Mouse (Mus musculus) lung, embryonic 16.5 days (tissue): ENCODE measurements at regions not wholly inside any gene's neighbourhood (a gene's known extent, or its start where the extent isn't known, plus 50 kb on each side); places are given as distances from the start of the nearest gene placed in this dataset.

Source experiments
- ATAC-seq: fragments of 200-750 bp; cut with Nextera tagmentation; 2 replicates; pipeline ENCODE4 v1.8.0; 2017; ENCODE audit warnings: low read depth, mild to moderate bottlenecking, moderate library complexity
- H3K27ac ChIP-seq: fragments of 300-500 bp; sonication (generic); 2 replicates; pipeline ENCODE4 v1.5.1; 2014; ENCODE audit warnings: mild to moderate bottlenecking, control low read depth, low read length
- H3K27me3 ChIP-seq: fragments of 300-500 bp; sonication (generic); 2 replicates; pipeline ENCODE4 v1.6.1; 2014; ENCODE audit warnings: low read depth, low read length, mixed read lengths; ENCODE audit not compliant: control insufficient read depth, insufficient read depth
- H3K36me3 ChIP-seq: fragments of 300-500 bp; sonication (generic); 2 replicates; pipeline ENCODE4 v1.6.1; 2014; ENCODE audit warnings: low read length; ENCODE audit not compliant: control insufficient read depth, insufficient read depth
- H3K4me1 ChIP-seq: fragments of 300-500 bp; sonication (generic); replicated peaks from 2 replicates; pipeline ENCODE4 v1.6.1; 2014; ENCODE audit warnings: low read length, mixed read lengths; ENCODE audit not compliant: control insufficient read depth, insufficient read depth
- H3K4me2 ChIP-seq: fragments of 300-500 bp; sonication (generic); 2 replicates; pipeline ENCODE4 v1.6.1; 2014; ENCODE audit warnings: low read depth, low read length, control low read depth
- H3K4me3 ChIP-seq: fragments of 300-500 bp; sonication (generic); 2 replicates; pipeline ENCODE4 v1.5.1; 2014; ENCODE audit warnings: mild to moderate bottlenecking, low read length, control low read depth
- H3K9ac ChIP-seq: fragments of 300-500 bp; sonication (generic); 2 replicates; pipeline ENCODE4 v1.6.1; 2014; ENCODE audit warnings: low read length, control low read depth
- H3K9me3 ChIP-seq: fragments of 300-500 bp; sonication (generic); 2 replicates; pipeline ENCODE4 v1.6.1; 2016; ENCODE audit warnings: low read length; ENCODE audit not compliant: control insufficient read depth
- WGBS: fragments of 180-500 bp; shearing (Covaris S2); extraction: QIAGEN DNeasy Blood & Tissue Kit; methylation state at CpG from one replicate; pipeline ENCODE4 v1.1.7; 2014; 5-methylcytosine and 5-hydroxymethylcytosine counted together

- no peaks in the 10 kb centered on the region for H3K9me3 ChIP-seq
These were observed 298.5 kb upstream of the Slc24a5 start for GRCm38 (mm10) chr2:124769267-124769967.

GRCm38 (mm10) chr2:124770028-124770427, 297.9 kb upstream of the Slc24a5 start:
- Histone ChIP-seq H3K27ac (no peak overlapping the region), H3K4me3 (no peak overlapping the region), H3K9me3 (no peaks in the 10 kb centered on the region), H3K4me2 (no peak overlapping the region), H3K36me3 (no peaks in the 10 kb centered on the region), H3K27me3 (no peaks in the 10 kb centered on the region), H3K9ac (no peak overlapping the region), H3K4me1 (peaks cover 6% of the 10 kb centered on the region; the same call in 1 of the 2 replicates)
- no peak for ATAC-seq
- WGBS, result 82% methylated on average over 2 of the region's 2 CpGs

More at GRCm38 (mm10) chr2:124769267-124769967, 298.5 kb upstream of the Slc24a5 start:
- Histone ChIP-seq H3K4me1 (peaks cover 6% of the 10 kb centered on the region; the same call in 1 of the 2 replicates), H3K4me3 (no peak overlapping the region), H3K9ac (no peak overlapping the region), H3K4me2 (no peak overlapping the region), H3K27ac (no peak overlapping the region), H3K27me3 (no peaks in the 10 kb centered on the region), H3K36me3 (no peaks in the 10 kb centered on the region)
- 83% methylated on average over 6 of the region's 6 CpGs for WGBS
- no peak for ATAC-seq

DNA sequence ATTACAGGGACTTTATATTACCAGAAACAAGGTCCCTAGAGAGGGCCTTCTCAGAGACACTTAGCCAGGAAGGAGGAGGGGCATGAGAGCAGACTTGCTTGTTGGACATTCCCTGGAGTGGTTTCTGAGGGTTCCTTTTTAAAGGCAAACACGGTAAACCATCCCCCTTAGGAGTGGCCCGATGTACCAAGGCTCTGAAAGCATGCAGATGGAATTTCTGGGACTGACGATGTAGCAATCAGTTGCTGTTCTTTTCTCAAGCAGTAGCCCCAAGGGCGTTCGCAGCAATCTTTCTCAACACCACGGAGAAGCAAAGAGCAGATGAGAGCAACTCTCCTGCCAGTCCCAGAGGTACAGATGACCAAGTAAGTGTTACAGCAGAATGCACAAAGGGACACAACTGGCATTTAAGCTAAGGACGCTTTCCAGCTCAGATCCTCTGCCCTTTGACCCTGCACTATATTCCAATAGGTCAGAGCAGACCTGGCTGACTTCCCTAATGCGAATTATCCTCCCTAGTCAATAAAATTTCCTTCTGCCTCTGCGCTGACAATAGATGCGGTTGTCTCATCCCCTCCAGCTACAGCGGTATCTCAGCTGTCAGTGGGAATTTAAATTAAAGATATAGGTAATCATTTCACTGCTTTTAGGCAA, 295.7 kb upstream of the Slc24a5 start:
- peak; percentile 90 for ATAC-seq
- Histone ChIP-seq H3K36me3 (no peaks in the 10 kb centered on the region), H3K9ac (no peak overlapping the region), H3K9me3 (no peaks in the 10 kb centered on the region), H3K4me1 (peaks cover 9% of the 10 kb centered on the region), H3K4me2 (no peak overlapping the region), H3K27ac (no peak overlapping the region), H3K27me3 (no peaks in the 10 kb centered on the region), H3K4me3 (no peak overlapping the region)
- WGBS, result 51% methylated on average over 11 of the region's 11 CpGs

DNA sequence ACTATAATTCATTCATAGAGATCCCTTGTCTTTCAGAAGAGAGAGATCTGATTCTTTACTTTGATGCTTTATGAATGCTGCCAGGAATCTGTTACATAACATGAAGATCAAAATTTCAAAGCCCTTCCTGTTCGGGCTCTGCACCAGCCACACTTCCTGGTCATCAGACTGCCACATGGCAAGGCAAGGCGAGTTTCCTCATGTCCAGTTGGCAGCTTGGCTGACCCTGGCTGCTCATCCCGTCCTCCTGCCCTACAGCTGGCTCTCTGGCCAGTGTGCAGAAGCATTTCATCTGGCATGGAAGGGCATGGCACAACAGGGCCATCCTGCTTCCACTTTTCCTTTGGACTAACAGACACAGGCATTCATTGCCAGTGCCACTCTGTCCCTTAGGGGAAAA, 292.2 kb upstream of the Slc24a5 start:
- Histone ChIP-seq H3K4me2 (no peak overlapping the region), H3K36me3 (no peaks in the 10 kb centered on the region), H3K27ac (no peak overlapping the region), H3K4me3 (no peak overlapping the region), H3K9me3 (no peaks in the 10 kb centered on the region), H3K9ac (no peak overlapping the region), H3K27me3 (no peaks in the 10 kb centered on the region), H3K4me1 (peaks cover 9% of the 10 kb centered on the region)
- ATAC-seq, result no peak
- 49% methylated on average over 3 of the region's 3 CpGs for WGBS

DNA sequence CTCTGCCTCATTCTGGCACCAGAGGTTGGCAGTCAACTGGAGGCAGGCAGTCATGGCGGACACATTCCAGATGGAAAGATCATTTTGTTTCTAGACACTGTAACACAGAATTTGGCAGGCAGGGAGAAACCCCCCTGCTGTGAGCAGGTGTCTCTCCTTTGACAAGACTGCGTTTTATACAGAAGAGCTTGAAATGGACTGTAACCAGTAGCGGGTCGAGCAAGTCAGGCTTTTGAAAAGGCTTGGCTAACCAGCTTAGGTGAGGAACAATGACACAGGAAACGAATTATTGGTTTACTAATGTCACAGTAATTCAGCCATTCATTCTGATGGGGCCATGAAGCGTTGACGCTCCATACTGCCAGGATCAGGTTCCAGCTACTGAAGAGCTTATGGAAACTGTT, 275.3 kb upstream of the Slc24a5 start:
- no peak overlapping the region for H3K9ac ChIP-seq
- no peak overlapping the region for H3K4me2 ChIP-seq
- no peak overlapping the region for H3K4me3 ChIP-seq
- WGBS, result 70% methylated on average over 7 of the region's 7 CpGs
- no peaks in the 10 kb centered on the region for H3K9me3 ChIP-seq
- ATAC-seq, result no peak
- H3K4me1 ChIP-seq, result no peaks in the 10 kb centered on the region
- H3K27me3 ChIP-seq, result no peaks in the 10 kb centered on the region
- H3K27ac ChIP-seq, result no peak overlapping the region
- H3K36me3 ChIP-seq, result no peaks in the 10 kb centered on the region

DNA sequence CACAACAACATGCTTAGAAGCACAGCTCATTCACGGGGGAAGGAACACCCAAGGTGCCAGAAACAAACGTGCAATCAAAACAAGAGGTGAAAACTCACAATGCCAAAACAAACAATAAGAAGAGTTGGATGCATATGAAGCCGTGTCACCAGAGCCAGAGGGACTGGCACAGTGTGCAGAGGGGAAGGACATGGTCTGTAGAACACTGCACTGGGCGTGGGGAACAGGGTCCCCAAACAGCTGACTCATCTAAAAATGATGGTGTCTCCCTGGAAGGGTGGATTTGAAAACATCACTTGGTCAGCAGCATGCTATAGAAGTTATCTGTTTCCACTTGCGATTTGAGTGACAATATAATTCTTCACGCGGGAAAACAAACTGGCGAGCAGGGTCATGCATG, 256.2 kb upstream of the Slc24a5 start:
- no peak for ATAC-seq
- Histone ChIP-seq H3K4me3 (no peak overlapping the region), H3K4me1 (no peaks in the 10 kb centered on the region), H3K4me2 (no peak overlapping the region), H3K9me3 (no peaks in the 10 kb centered on the region), H3K27ac (no peak overlapping the region), H3K9ac (no peak overlapping the region), H3K27me3 (no peaks in the 10 kb centered on the region), H3K36me3 (no peaks in the 10 kb centered on the region)
- WGBS, result 72% methylated on average over 8 of the region's 8 CpGs

GRCm38 (mm10) chr2:124816814-124817213, 251.1 kb upstream of the Slc24a5 start:
- Histone ChIP-seq H3K4me2 (no peak overlapping the region), H3K27me3 (no peaks in the 10 kb centered on the region), H3K27ac (no peak overlapping the region), H3K9ac (no peak overlapping the region), H3K36me3 (no peaks in the 10 kb centered on the region), H3K4me3 (no peak overlapping the region), H3K9me3 (no peaks in the 10 kb centered on the region), H3K4me1 (no peaks in the 10 kb centered on the region)
- WGBS, result 94% methylated on average over 2 of the region's 2 CpGs
- ATAC-seq, result no peak

- Histone ChIP-seq H3K4me3 (no peak overlapping the region), H3K9me3 (no peaks in the 10 kb centered on the region), H3K9ac (no peak overlapping the region), H3K27me3 (no peaks in the 10 kb centered on the region), H3K4me1 (no peaks in the 10 kb centered on the region), H3K27ac (no peak overlapping the region), H3K4me2 (no peak overlapping the region), H3K36me3 (no peaks in the 10 kb centered on the region)
- no peak for ATAC-seq
- WGBS, result 85% methylated on average over 6 of the region's 6 CpGs
These were observed 248.1 kb upstream of the Slc24a5 start for GRCm38 (mm10) chr2:124819846-124820245.

DNA sequence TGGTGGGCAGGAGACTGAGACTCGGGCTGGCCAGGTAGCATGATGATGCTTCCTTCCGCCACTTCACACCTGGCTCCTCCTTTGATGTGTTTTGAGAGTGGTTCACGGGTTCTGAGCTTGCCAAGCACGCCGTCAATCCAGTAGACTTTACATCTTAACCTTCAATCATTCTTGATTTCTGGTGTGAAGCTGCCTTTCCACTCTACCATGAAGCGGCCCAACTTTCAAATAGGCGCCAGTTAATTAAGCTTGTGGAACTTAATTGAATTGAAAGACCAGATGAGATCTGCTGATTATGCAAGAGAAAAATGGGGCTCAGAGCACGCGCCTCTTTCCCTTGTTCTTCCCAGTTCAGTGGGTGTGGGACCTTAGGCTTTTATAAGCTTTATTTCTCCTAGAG, 247.1 kb upstream of the Slc24a5 start:
- no peak overlapping the region for H3K27ac ChIP-seq
- no peaks in the 10 kb centered on the region for H3K9me3 ChIP-seq
- H3K9ac ChIP-seq, result no peak overlapping the region
- H3K4me1 ChIP-seq, result no peaks in the 10 kb centered on the region
- H3K4me3 ChIP-seq, result no peak overlapping the region
- WGBS, result 89% methylated on average over 9 of the region's 9 CpGs
- no peak overlapping the region for H3K4me2 ChIP-seq
- H3K27me3 ChIP-seq, result no peaks in the 10 kb centered on the region
- H3K36me3 ChIP-seq, result no peaks in the 10 kb centered on the region
- no peak for ATAC-seq
